ENCODE assay signal across 21 mouse cellular contexts in genomic region chr13:48017649-48018048, GRCm38 (mm10).
A peak's percentile ranks its signal among the peaks of the same experiment; 100 is the strongest.
DNase-seq lines count a peak whose midpoint lies in the region; ATAC-seq lines count a peak whose summit lies in the region.
"Had no signal": no experiment of that assay in that cellular context is flagged by ENCODE, and none has a peak within 500 bp of the region (broad histone marks: within the 10 kb centered on the region; RNA-seq: fewer than 3 reads in every experiment).

No protein-coding gene starts in this region.

- no peaks in the 10 kb centered on the region for H3K9me3 ChIP-seq in forebrain, embryonic 13.5 days (replicated peaks)
- H3K9me3 ChIP-seq in forebrain, embryonic 15.5 days = no peaks in the 10 kb centered on the region
- H3K9me3 ChIP-seq in kidney, embryonic 14.5 days (ENCODE audit: control insufficient read depth, low read length) = no peaks in the 10 kb centered on the region
- no peaks in the 10 kb centered on the region for H3K9me3 ChIP-seq in stomach, embryonic 14.5 days (ENCODE audit: control insufficient read depth, low read depth, low read length)
- no peaks in the 10 kb centered on the region for H3K9me3 ChIP-seq in hindbrain, embryonic 14.5 days (ENCODE audit: control insufficient read depth, low read length)
- H3K9me3 ChIP-seq: heart, embryonic 15.5 days had no signal

- WGBS in forebrain, embryonic 13.5 days = 64% methylated on average over 8 of the region's 8 CpGs
- WGBS in forebrain, embryonic 15.5 days = 64% methylated on average over 8 of the region's 8 CpGs
- 84% methylated on average over 8 of the region's 8 CpGs for WGBS in kidney, embryonic 14.5 days
- WGBS in stomach, embryonic 14.5 days = 75% methylated on average over 8 of the region's 8 CpGs
- WGBS in hindbrain, embryonic 14.5 days = 74% methylated on average over 8 of the region's 8 CpGs

- H3K27ac ChIP-seq in forebrain, embryonic 13.5 days = peak overlapping the region; percentile 35; the same call in 1 of the 2 replicates
- H3K27ac ChIP-seq in forebrain, embryonic 15.5 days (replicated peaks) = no peak overlapping the region
- no peak overlapping the region for H3K27ac ChIP-seq in kidney, embryonic 14.5 days (ENCODE audit: low read depth, low read length)
- no peak overlapping the region for H3K27ac ChIP-seq in stomach, embryonic 14.5 days (ENCODE audit: low read length)
- H3K27ac ChIP-seq in hindbrain, embryonic 14.5 days = no peak overlapping the region
- H3K27ac ChIP-seq: heart, embryonic 15.5 days; layer of hippocampus, adult 2 months; left cerebral cortex, adult 2 months had no signal

- no peak overlapping the region for H3K9ac ChIP-seq in forebrain, embryonic 13.5 days
- no peak overlapping the region for H3K9ac ChIP-seq in forebrain, embryonic 15.5 days (replicated peaks)
- H3K9ac ChIP-seq in kidney, embryonic 14.5 days (ENCODE audit: low read depth, low read length) = no peak overlapping the region
- no peak overlapping the region for H3K9ac ChIP-seq in stomach, embryonic 14.5 days (replicated peaks; ENCODE audit: low read depth, low read length)
- H3K9ac ChIP-seq in hindbrain, embryonic 14.5 days = no peak overlapping the region
- H3K9ac ChIP-seq: heart, embryonic 15.5 days had no signal

- H3K4me2 ChIP-seq in forebrain, embryonic 13.5 days = no peak overlapping the region
- no peak overlapping the region for H3K4me2 ChIP-seq in forebrain, embryonic 15.5 days (replicated peaks)
- H3K4me2 ChIP-seq in kidney, embryonic 14.5 days (replicated peaks; ENCODE audit: low read depth, low read length) = no peak overlapping the region
- no peak overlapping the region for H3K4me2 ChIP-seq in stomach, embryonic 14.5 days (replicated peaks; ENCODE audit: low read depth, low read length)
- H3K4me2 ChIP-seq in hindbrain, embryonic 14.5 days (replicated peaks) = no peak overlapping the region
- H3K4me2 ChIP-seq: heart, embryonic 15.5 days had no signal

- H3K36me3 ChIP-seq in forebrain, embryonic 13.5 days (ENCODE audit: poor library complexity, severe bottlenecking) = no peaks in the 10 kb centered on the region
- no peaks in the 10 kb centered on the region for H3K36me3 ChIP-seq in forebrain, embryonic 15.5 days
- no peaks in the 10 kb centered on the region for H3K36me3 ChIP-seq in kidney, embryonic 14.5 days (ENCODE audit: control insufficient read depth, insufficient read depth, low read length)
- no peaks in the 10 kb centered on the region for H3K36me3 ChIP-seq in stomach, embryonic 14.5 days (ENCODE audit: control insufficient read depth, insufficient read depth, low read length)
- H3K36me3 ChIP-seq in hindbrain, embryonic 14.5 days (replicated peaks; ENCODE audit: control insufficient read depth, insufficient read depth) = no peaks in the 10 kb centered on the region
- H3K36me3 ChIP-seq: heart, embryonic 15.5 days had no signal

- peak; percentile 24 for DNase-seq in testis, postnatal 14 days (ENCODE audit: low spot score)
- DNase-seq in testis, postnatal 10 days (ENCODE audit: low spot score) = no peak
- no peak for DNase-seq in embryo, embryonic 11 days
- no peak for DNase-seq in hindbrain, embryonic 14.5 days (ENCODE audit: low spot score)
- DNase-seq: cerebellum, adult 9-11 months; gastrocnemius, postnatal 36 days; heart, postnatal 4 days; left cerebral cortex, postnatal 4 days; liver; right cerebral cortex, postnatal 25 days; thymus, adult 2 months had no signal

- no peak for ATAC-seq in forebrain, embryonic 13.5 days
- ATAC-seq in forebrain, embryonic 15.5 days (replicated peaks) = no peak
- peak; percentile 39; the same call in 1 of the 2 replicates for ATAC-seq in kidney, embryonic 14.5 days (ENCODE audit: low FRiP score, low TSS enrichment)
- peak; percentile 10; the same call in 1 of the 2 replicates for ATAC-seq in stomach, embryonic 14.5 days (ENCODE audit: insufficient number of reproducible peaks, insufficient read depth, low FRiP score, low read depth)
- ATAC-seq in hindbrain, embryonic 14.5 days (ENCODE audit: low FRiP score) = no peak
- ATAC-seq: forebrain, embryonic 14.5 days; lung, postnatal 0 days; midbrain, embryonic 16.5 days had no signal

- H3K4me1 ChIP-seq in forebrain, embryonic 13.5 days = peaks cover 29% of the 10 kb centered on the region
- H3K4me1 ChIP-seq in forebrain, embryonic 15.5 days = peaks cover 13% of the 10 kb centered on the region
- H3K4me1 ChIP-seq in kidney, embryonic 14.5 days (ENCODE audit: control insufficient read depth, insufficient read depth, low read length) = no peaks in the 10 kb centered on the region
- no peaks in the 10 kb centered on the region for H3K4me1 ChIP-seq in stomach, embryonic 14.5 days (ENCODE audit: control insufficient read depth, insufficient read depth, low read length)
- H3K4me1 ChIP-seq in hindbrain, embryonic 14.5 days (replicated peaks; ENCODE audit: control insufficient read depth, insufficient read depth, low read length) = peaks cover 7% of the 10 kb centered on the region; the same call in 1 of the 2 replicates

- H3K4me3 ChIP-seq in forebrain, embryonic 13.5 days = no peak overlapping the region
- H3K4me3 ChIP-seq in forebrain, embryonic 15.5 days = no peak overlapping the region
- H3K4me3 ChIP-seq in kidney, embryonic 14.5 days (ENCODE audit: low read length) = no peak overlapping the region
- H3K4me3 ChIP-seq in stomach, embryonic 14.5 days (ENCODE audit: low read depth, low read length) = no peak overlapping the region
- no peak overlapping the region for H3K4me3 ChIP-seq in hindbrain, embryonic 14.5 days (replicated peaks; ENCODE audit: low read length)
- H3K4me3 ChIP-seq: heart, embryonic 15.5 days; layer of hippocampus, adult 2 months; left cerebral cortex, adult 2 months had no signal

- no peaks in the 10 kb centered on the region for H3K27me3 ChIP-seq in forebrain, embryonic 13.5 days
- no peaks in the 10 kb centered on the region for H3K27me3 ChIP-seq in forebrain, embryonic 15.5 days
- no peaks in the 10 kb centered on the region for H3K27me3 ChIP-seq in kidney, embryonic 14.5 days (ENCODE audit: control insufficient read depth, insufficient read depth, low read length)
- H3K27me3 ChIP-seq in stomach, embryonic 14.5 days (ENCODE audit: control insufficient read depth, insufficient read depth, low read length) = no peaks in the 10 kb centered on the region
- no peaks in the 10 kb centered on the region for H3K27me3 ChIP-seq in hindbrain, embryonic 14.5 days (ENCODE audit: control insufficient read depth, insufficient read depth, low read length)
- H3K27me3 ChIP-seq: heart, embryonic 15.5 days had no signal

Comparison
In these comparisons a context has a peak if more than half of its experiments do, and no peak if none do; other contexts are left out.
1. ATAC-seq: peak in kidney, embryonic 14.5 days (single experiment) and stomach, embryonic 14.5 days (single experiment); none in forebrain, embryonic 13.5 days (single experiment), forebrain, embryonic 15.5 days (single experiment) and hindbrain, embryonic 14.5 days (single experiment).